Mouse (Mus musculus) central nervous system, embryonic 14 days (tissue): ENCODE data around the gene Olfr781. TPM values are rescaled to one million over a fixed set of nuclear protein-coding genes. Genes with fewer than 3 reads are reported as not detected.

ENCODE experiments used
- polyA plus RNA-seq: library from polyadenylated mRNA; depleted of rRNA; stranded (reverse); fragments of >200 nt; gene quantifications from 2 replicates; pipeline ENCODE4 v1.2.3, GENCODE M21; 2012; rRNA removed

Gene Olfr781
- polyA plus RNA-seq: not detected in 2 replicates

DNA sequence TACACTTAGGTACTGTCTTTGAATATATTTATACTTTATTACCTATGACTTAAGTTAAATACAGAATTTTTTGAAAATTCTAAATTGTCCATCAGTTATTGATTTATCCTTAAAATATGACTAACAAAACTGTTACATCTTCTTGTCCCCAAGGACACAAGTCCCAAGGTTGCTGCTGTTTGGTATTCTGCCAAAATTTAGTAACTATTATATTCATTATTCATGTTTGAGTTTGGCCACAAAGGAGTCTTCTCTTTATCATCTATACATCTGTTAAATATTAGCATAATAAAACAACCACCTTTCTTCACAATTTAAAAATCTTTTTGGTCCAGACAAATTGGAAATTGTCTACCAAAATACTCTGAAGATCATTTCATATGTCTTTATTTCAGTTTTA, at the start of gene Olfr781:
Gene Olfr781 (plus strand): TSS at position 301 of the 400 bp plus-strand sequence.

DNA sequence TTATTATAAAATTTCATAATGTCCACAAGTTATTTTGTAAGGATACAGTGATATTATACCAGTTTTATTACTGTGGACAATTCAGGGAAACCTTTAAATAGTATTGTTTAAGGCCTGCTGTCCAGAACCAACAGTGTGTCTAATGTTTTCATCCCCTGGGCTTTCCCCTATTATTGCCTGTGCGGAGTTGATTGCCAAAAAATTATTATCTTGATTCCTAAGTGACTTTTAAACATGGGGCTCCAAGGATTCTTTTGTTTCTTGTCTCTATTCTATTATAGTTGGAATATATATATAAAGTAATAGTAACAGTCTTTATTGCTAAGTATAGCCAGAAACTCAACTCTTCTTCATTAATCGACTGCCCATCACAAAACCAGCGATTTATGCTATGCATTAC, 10.8 kb upstream of the Olfr781 start, which contains the start of gene Olfr780:
Gene Olfr780 (plus strand): TSS at position 301 of the 400 bp plus-strand sequence.

DNA sequence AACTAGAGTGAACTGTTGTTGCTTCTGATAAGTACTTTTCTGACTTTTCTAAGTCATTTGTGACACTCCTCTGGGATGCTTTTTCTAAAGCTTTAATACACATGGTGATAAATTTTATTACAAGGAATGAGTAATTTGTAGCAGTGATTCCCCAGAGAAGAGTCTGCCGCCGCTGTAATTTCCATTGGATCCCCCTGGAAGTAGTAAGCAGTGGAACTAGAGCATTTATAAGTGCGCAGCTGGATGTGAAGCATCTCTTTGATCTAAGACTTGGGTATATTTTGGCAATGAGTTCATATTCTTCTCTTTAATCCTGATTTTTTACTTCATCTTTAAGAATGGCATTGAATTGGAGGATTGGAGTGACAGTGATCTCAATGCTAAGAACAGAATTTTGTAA, 19.9 kb downstream of the Olfr781 start, which contains the start of gene Olfr782:
Gene Olfr782 (plus strand): TSS at position 301 of the 400 bp plus-strand sequence.

Other genes starting within 250 kb of the Olfr781 start
- gene Olfr767, start 245.9 kb upstream of the Olfr781 start, polyA plus RNA-seq: not detected in 2 replicates
- gene Olfr768, start 229.5 kb upstream of the Olfr781 start, polyA plus RNA-seq: not detected in 2 replicates
- not detected in 2 replicates for gene Olfr769, start 211.0 kb upstream of the Olfr781 start, polyA plus RNA-seq
- gene Olfr770, start 189.9 kb upstream of the Olfr781 start, polyA plus RNA-seq: not detected in 2 replicates
- not detected in 2 replicates for gene Olfr771, start 164.1 kb upstream of the Olfr781 start, polyA plus RNA-seq
- gene Olfr772, start 150.9 kb upstream of the Olfr781 start, polyA plus RNA-seq: not detected in 2 replicates
- gene Olfr773, start 141.4 kb upstream of the Olfr781 start, polyA plus RNA-seq: not detected in 2 replicates
- not detected in 2 replicates for gene Olfr774, start 92.7 kb upstream of the Olfr781 start, polyA plus RNA-seq
- gene Olfr775, start 80.4 kb upstream of the Olfr781 start, polyA plus RNA-seq: not detected in 2 replicates
- not detected in 2 replicates for gene Olfr776, start 69.7 kb upstream of the Olfr781 start, polyA plus RNA-seq
- gene Olfr777, start 57.4 kb upstream of the Olfr781 start, polyA plus RNA-seq: not detected in 2 replicates
- gene Olfr780, start 10.7 kb upstream of the Olfr781 start, polyA plus RNA-seq: not detected in 2 replicates
- not detected in 2 replicates for gene Olfr782, start 20.0 kb downstream of the Olfr781 start, polyA plus RNA-seq
- gene Olfr784, start 55.2 kb downstream of the Olfr781 start, polyA plus RNA-seq: 0.06 TPM in 2 replicates
- not detected in 2 replicates for gene Olfr785, start 76.6 kb downstream of the Olfr781 start, polyA plus RNA-seq
- gene Olfr786, start 98.5 kb downstream of the Olfr781 start, polyA plus RNA-seq: not detected in 2 replicates
- 0.01 TPM in 1 of 2 replicates, not detected in the other for gene Olfr787, start 133.0 kb downstream of the Olfr781 start, polyA plus RNA-seq
- gene Olfr788, start 142.1 kb downstream of the Olfr781 start, polyA plus RNA-seq: not detected in 2 replicates
- not detected in 2 replicates for gene Olfr789, start 155.9 kb downstream of the Olfr781 start, polyA plus RNA-seq
- gene Olfr790, start 169.6 kb downstream of the Olfr781 start, polyA plus RNA-seq: not detected in 2 replicates
- gene Olfr791, start 192.9 kb downstream of the Olfr781 start, polyA plus RNA-seq: not detected in 2 replicates
- gene Olfr792, start 210.3 kb downstream of the Olfr781 start, polyA plus RNA-seq: not detected in 2 replicates
- not detected in 2 replicates for gene Olfr794, start 238.8 kb downstream of the Olfr781 start, polyA plus RNA-seq